Mouse (Mus musculus) hindbrain, embryonic 12.5 days (tissue): Measurements from ENCODE around the gene Zfp593. TPM values are rescaled to one million over a fixed set of nuclear protein-coding genes. Genes with fewer than 3 reads are reported as not detected.
A peak's percentile ranks its signal among the peaks of the same experiment; 100 is the strongest.

Experiments
- ATAC-seq: fragments of 200-750 bp; cut with Nextera tagmentation; 2 replicates; pipeline ENCODE4 v1.8.0; 2017; ENCODE audit warnings: moderate TSS enrichment; ENCODE audit not compliant: low FRiP score
- H3K27ac ChIP-seq: fragments of 300-500 bp; sonication (generic); 2 replicates; pipeline ENCODE4 v1.5.1; 2016; ENCODE audit warnings: mild to moderate bottlenecking
- H3K27me3 ChIP-seq: fragments of 300-500 bp; sonication (generic); 2 replicates; pipeline ENCODE4 v1.6.1; 2016; ENCODE audit warnings: mild to moderate bottlenecking
- H3K36me3 ChIP-seq: fragments of 300-500 bp; sonication (generic); 2 replicates; pipeline ENCODE4 v1.6.1; 2016; ENCODE audit warnings: mild to moderate bottlenecking
- H3K4me1 ChIP-seq: fragments of 300-500 bp; sonication (generic); 2 replicates; pipeline ENCODE4 v1.6.1; 2016
- H3K4me2 ChIP-seq: fragments of 300-500 bp; sonication (generic); replicated peaks from 2 replicates; pipeline ENCODE4 v1.6.1; 2016; ENCODE audit warnings: mild to moderate bottlenecking
- H3K4me3 ChIP-seq: fragments of 300-500 bp; sonication (generic); 2 replicates; pipeline ENCODE4 v1.5.1; 2016; ENCODE audit warnings: mild to moderate bottlenecking
- H3K9ac ChIP-seq: fragments of 300-500 bp; sonication (generic); 2 replicates; pipeline ENCODE4 v1.6.1; 2016; ENCODE audit warnings: mild to moderate bottlenecking, moderate library complexity
- H3K9me3 ChIP-seq: fragments of 300-500 bp; sonication (generic); replicated peaks from 2 replicates; pipeline ENCODE4 v1.6.1; 2016; ENCODE audit warnings: mild to moderate bottlenecking
- WGBS: fragments of 180-500 bp; shearing (Covaris S2); methylation state at CpG from one replicate; pipeline ENCODE4 v1.1.7; 2016; 5-methylcytosine and 5-hydroxymethylcytosine counted together
- polyA plus RNA-seq: library from polyadenylated mRNA; unstranded; fragments of >200 nt; fragmentation: Nextera tagmentation; extraction: Ambion mirVana; gene quantifications from 2 replicates; pipeline ENCODE4 v1.2.1, GENCODE M21; 2016

Zfp593 gene
- polyA plus RNA-seq, 1 experiment from 2014 or later = 18.3 TPM

DNA sequence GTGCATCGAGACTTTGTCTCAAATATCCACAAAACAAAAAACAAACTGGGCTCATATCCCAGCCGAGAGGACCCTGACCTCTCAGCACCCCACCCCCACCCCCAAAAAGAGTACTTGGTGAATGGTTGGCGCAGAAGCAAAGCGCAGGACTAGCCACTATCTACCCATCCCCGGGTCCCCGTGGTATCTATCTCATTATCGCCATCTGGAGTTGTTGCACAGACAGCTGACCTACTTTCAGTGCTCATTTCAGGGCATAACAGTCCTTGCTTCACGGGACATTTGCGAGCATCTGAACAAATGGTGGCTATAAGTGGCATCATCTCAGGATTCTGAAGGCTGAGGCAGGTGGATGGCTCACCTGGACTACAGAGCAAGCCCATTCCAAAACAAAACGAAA, 6.7 kb downstream of the Zfp593 start:
- WGBS = 17% methylated on average over 10 of the region's 10 CpGs
- H3K27ac ChIP-seq = no peak overlapping the region

DNA sequence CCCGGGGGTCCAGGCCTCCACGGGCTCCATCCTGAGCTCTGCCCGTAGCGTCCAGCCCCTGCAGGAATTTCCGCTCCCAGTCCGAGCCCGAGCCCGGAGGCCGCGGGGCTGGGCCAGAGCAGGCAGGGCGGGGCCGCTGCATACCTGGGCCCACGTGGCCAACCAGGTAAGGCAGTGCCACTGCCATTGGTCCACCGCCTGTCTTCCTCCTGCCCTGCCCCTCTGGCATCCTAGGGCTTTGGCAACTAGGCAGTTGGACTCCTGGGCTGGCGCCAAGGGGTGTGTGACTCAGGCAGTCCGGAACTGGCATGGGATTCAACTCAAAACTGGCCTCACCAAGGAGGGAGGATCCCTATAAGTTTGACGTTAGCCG, 7.1 kb downstream of the Zfp593 start, which contains the start of gene Cnksr1:
Cnksr1 (minus strand) TSS at position 121 of the 373 bp plus-strand sequence.
- peaks cover 6% of the 10 kb centered on the region; the same call in 1 of the 2 replicates for H3K4me1 ChIP-seq
- H3K4me2 ChIP-seq = peak within 1 kb of the TSS; percentile 25
- H3K27me3 ChIP-seq = peaks cover 35% of the 10 kb centered on the region
- 0 out of 2 replicates have a peak, but pooled peaks have one; percentile 26 for ATAC-seq
- no peak within 1 kb of the TSS for H3K9ac ChIP-seq
- 3% methylated on average over 18 of the region's 18 CpGs for WGBS
- no peaks in the 10 kb centered on the region for H3K9me3 ChIP-seq
- no peak within 1 kb of the TSS for H3K27ac ChIP-seq
- no peaks in the 10 kb centered on the region for H3K36me3 ChIP-seq
- H3K4me3 ChIP-seq = peak within 1 kb of the TSS; percentile 8; the same call in 1 of the 2 replicates

More for the DNA sequence above, 6.7 kb downstream of the Zfp593 start:
- H3K27me3 ChIP-seq = peaks cover 35% of the 10 kb centered on the region
- no peaks in the 10 kb centered on the region for H3K9me3 ChIP-seq
- H3K9ac ChIP-seq = no peak overlapping the region
- H3K4me3 ChIP-seq = no peak overlapping the region
- peaks cover 6% of the 10 kb centered on the region; the same call in 1 of the 2 replicates for H3K4me1 ChIP-seq
- no peak for ATAC-seq
- peak overlapping the region; percentile 25; the same call in 1 of the 2 replicates for H3K4me2 ChIP-seq
- no peaks in the 10 kb centered on the region for H3K36me3 ChIP-seq

DNA sequence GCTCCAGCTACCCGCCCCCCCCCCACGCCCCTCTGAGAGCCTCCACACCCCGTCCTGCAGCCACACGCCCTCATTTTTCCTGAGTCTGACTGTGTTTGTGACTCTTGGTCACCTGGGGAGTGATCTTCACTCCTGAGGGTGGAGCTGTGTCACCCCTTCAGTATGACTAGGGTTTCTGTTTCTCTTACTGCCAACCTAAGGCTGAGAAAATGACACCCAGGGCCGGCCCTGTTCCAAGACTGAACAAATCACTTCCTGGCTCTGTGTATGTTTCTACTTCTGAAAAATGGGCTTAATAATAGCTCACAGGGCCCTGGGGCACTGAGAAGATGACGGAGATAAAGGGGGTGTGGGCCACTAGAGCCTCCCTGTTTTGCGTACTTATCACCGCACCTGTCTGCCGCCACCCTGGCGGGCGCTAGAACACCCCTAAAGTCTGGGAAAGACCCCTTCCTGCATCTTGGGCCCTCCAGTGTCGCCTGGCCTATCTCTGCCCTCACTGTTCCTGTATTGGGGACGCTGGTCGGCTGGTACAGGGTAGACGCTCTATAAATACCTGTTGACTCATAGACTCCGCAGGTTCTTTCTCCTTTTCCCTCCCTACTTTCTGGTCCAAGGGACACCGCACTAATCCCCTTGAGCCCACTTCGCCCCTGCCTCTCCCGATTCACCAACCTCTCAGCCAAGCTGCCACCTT, 7.7 kb downstream of the Zfp593 start:
- peak overlapping the region; percentile 8; the same call in 1 of the 2 replicates for H3K4me3 ChIP-seq
- no peak overlapping the region for H3K9ac ChIP-seq
- H3K27me3 ChIP-seq = peaks cover 35% of the 10 kb centered on the region
- no peak for ATAC-seq
- no peaks in the 10 kb centered on the region for H3K9me3 ChIP-seq
- no peak overlapping the region for H3K27ac ChIP-seq
- H3K4me2 ChIP-seq = peak overlapping the region; percentile 25
- no peaks in the 10 kb centered on the region for H3K36me3 ChIP-seq
- 27% methylated on average over 19 of the region's 19 CpGs for WGBS
- peaks cover 7% of the 10 kb centered on the region; the same call in 1 of the 2 replicates for H3K4me1 ChIP-seq

DNA sequence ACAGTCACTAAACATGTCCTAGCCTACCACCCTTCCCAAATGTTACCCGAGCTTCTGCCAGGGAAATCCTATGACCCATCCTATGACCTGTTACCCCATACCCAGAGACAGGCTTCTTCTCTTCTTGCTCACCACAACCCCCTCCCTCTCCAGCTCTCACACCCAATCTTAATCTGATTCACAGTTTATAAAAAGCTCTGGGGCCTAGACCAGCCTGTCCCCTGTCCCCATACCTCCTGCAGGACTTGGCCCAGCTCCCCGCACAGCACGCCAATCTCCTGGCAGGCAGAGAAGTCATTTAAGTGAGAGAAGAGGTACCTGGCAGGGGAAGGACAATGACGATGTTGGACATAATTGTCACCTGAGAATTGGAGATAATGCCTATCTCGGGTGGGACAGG, 10.5 kb downstream of the Zfp593 start:
- no peak for ATAC-seq
- Histone ChIP-seq H3K9me3 (no peaks in the 10 kb centered on the region), H3K9ac (no peak overlapping the region), H3K4me3 (no peak overlapping the region), H3K27ac (no peak overlapping the region), H3K4me1 (peaks cover 9% of the 10 kb centered on the region; the same call in 1 of the 2 replicates), H3K36me3 (no peaks in the 10 kb centered on the region), H3K27me3 (peaks cover 35% of the 10 kb centered on the region), H3K4me2 (no peak overlapping the region)
- WGBS = 81% methylated on average over 5 of the region's 5 CpGs

DNA sequence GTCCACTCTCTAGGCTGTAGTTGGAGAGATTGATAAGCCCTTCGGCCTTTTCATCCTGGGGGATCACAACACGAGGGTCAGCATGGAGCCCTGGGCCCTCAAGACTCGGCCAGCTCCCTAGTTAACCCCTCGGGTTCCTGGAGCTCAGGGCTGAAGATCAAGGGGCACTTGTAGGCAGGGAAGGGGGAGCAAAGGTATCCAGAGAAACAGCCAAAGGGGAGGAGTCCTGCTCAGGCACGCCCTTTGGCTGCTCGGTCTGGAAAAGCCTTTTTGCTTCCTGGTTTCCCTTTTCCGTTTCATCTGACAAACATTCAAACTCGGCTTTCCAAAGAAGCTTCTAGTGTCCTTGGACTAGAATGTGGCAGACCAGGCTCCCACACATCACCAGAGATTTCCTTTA, 15.0 kb downstream of the Zfp593 start:
- no peak for ATAC-seq
- H3K27ac ChIP-seq = no peak overlapping the region
- H3K9ac ChIP-seq = no peak overlapping the region
- peaks cover 3% of the 10 kb centered on the region; the same call in 1 of the 2 replicates for H3K4me1 ChIP-seq
- 47% methylated on average over 8 of the region's 8 CpGs for WGBS
- no peak overlapping the region for H3K4me2 ChIP-seq
- H3K4me3 ChIP-seq = no peak overlapping the region
- H3K27me3 ChIP-seq = peaks cover 3% of the 10 kb centered on the region; the same call in 1 of the 2 replicates
- H3K9me3 ChIP-seq = no peaks in the 10 kb centered on the region
- H3K36me3 ChIP-seq = no peaks in the 10 kb centered on the region

DNA sequence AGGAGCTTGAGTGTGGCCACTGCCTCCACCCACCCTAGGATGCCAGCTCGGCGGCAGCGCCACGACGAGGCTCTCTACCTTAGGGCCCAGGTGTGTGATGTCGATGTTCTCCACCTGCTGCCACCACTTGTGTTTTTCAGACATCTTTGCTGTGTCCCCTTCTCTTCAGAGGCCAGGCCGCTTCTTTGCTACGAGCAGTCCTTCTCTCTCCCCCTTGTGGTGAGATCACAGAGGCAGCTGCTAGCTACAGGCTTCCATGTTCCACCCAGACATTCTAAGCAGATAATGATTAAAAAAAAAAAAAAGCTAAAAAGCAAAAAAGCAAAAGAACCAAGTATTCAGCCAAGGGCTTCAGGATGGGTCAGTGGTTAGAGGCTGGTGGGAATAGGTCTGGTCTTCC, 18.2 kb downstream of the Zfp593 start, which contains the start of gene Catsper4:
Catsper4 (minus strand) TSS at position 190 of the 400 bp plus-strand sequence.
- ATAC-seq = no peak

DNA sequence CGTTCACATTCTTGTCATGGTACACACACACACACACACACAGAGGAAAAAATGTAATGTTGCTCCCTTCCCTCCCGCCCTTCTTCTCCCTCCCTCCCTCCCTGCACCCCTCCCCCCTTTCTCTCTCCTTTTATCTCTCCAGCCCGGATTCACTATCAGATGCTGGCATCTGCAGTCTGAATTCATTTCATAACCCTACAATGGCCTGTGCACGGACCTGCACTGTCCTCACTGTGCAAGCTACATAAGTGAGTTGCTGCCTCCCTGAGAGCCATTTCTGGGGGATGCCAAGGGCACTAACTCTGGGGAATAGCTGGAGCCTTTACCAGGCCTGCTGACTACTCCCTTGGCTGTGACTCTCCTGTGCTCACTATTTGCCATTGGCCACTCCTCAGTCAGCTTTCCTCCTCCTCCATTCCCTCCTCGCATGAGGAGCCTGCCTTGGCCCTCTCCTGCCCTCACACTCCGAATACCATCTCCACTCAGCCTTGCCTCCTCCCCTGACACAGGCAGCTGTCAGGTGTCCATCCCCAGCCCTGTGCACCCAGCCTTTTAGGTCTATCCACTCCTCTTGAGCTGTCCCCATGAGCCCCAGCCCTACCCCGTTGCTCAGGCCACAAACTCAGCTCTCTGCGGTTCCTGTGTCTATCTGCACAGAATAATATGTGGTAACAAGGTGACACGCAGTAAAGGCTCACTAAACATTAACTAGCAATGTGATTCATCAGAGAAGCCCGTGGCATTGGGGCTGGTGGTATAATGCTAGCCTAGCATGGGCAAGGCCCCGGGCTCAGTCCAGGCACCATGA, 22.4 kb downstream of the Zfp593 start:
- no peaks in the 10 kb centered on the region for H3K9me3 ChIP-seq
- 0 out of 2 replicates have a peak, but pooled peaks cover 2% of the 10 kb centered on the region for H3K27me3 ChIP-seq
- no peak overlapping the region for H3K4me2 ChIP-seq
- H3K4me1 ChIP-seq = no peaks in the 10 kb centered on the region
- H3K9ac ChIP-seq = no peak overlapping the region
- WGBS = 59% methylated on average over 11 of the region's 11 CpGs
- no peak overlapping the region for H3K27ac ChIP-seq
- no peak overlapping the region for H3K4me3 ChIP-seq
- ATAC-seq = no peak
- H3K36me3 ChIP-seq = no peaks in the 10 kb centered on the region

More for the DNA sequence above, 18.2 kb downstream of the Zfp593 start, which contains the start of gene Catsper4:
- H3K4me2 ChIP-seq = no peak within 1 kb of the TSS
- 0 out of 2 replicates have a peak, but pooled peaks cover 2% of the 10 kb centered on the region for H3K27me3 ChIP-seq
- WGBS = 66% methylated on average over 8 of the region's 8 CpGs
- H3K4me1 ChIP-seq = no peaks in the 10 kb centered on the region
- no peaks in the 10 kb centered on the region for H3K9me3 ChIP-seq
- H3K27ac ChIP-seq = no peak within 1 kb of the TSS
- H3K36me3 ChIP-seq = no peaks in the 10 kb centered on the region
- H3K9ac ChIP-seq = no peak within 1 kb of the TSS
- H3K4me3 ChIP-seq = no peak within 1 kb of the TSS

DNA sequence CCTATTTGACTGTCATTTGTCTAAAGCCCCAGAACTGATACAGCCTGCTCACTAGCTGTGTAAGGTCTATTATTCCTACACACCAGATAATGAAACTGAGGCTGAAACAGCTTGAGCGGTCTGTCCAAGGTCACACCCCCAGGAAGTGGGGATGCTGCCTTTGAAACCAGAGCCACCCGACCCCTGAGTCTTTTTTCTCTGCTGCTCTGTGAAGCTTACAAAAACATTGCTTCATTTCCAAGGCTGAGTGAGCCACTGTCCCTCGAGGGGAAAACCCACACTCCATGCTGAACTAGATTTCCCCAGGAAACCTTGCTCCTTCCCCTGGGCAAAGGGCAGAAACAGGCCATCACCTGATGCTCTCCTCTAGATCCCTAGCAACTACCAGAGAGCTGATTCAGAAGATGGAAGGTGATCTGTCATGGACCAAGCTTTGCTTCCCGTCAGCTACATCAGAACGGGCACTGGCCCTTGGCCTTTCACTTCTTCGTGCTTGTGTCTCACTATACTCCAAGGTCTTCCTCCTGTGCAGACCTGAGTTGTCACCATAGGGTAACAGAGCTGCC, 38.8 kb downstream of the Zfp593 start:
- no peak overlapping the region for H3K4me2 ChIP-seq
- WGBS = 63% methylated on average over 6 of the region's 6 CpGs
- ATAC-seq = no peak

DNA sequence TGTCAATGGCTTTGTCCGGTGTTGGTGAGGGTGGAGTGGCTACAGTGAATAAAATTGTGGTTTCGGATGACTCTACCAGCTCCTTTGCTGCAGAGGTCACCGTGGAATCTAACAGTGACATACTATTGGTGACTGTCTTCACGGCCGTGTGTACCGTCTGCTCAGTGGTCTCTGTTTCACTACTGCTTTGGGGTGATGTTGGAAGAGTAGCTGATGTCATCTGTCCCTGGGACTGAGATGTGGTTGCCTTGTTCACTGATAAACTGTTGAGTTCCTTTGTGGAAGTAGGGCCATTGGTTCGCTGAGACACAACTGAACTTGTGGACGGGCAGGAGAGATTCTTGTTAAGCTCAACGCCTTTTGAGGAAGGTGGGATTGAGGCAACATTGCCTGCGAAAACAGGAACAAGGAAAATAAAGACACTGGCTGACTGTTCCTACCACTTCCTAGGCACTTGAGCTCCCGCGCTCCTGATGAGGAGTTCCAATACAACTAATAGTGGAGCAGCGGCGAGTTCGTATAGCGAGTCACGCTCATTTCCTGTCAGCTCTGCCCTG, 42.0 kb downstream of the Zfp593 start:
- WGBS = 87% methylated on average over 17 of the region's 17 CpGs
- Histone ChIP-seq H3K36me3 (no peaks in the 10 kb centered on the region), H3K9ac (no peak overlapping the region), H3K27me3 (no peaks in the 10 kb centered on the region), H3K4me3 (no peak overlapping the region), H3K9me3 (no peaks in the 10 kb centered on the region), H3K27ac (no peak overlapping the region), H3K4me2 (no peak overlapping the region), H3K4me1 (no peaks in the 10 kb centered on the region)
- ATAC-seq = no peak

More for the DNA sequence above, 38.8 kb downstream of the Zfp593 start:
- Histone ChIP-seq H3K27me3 (no peaks in the 10 kb centered on the region), H3K4me3 (no peak overlapping the region), H3K36me3 (no peaks in the 10 kb centered on the region), H3K4me1 (no peaks in the 10 kb centered on the region), H3K27ac (no peak overlapping the region), H3K9me3 (no peaks in the 10 kb centered on the region), H3K9ac (no peak overlapping the region)

DNA sequence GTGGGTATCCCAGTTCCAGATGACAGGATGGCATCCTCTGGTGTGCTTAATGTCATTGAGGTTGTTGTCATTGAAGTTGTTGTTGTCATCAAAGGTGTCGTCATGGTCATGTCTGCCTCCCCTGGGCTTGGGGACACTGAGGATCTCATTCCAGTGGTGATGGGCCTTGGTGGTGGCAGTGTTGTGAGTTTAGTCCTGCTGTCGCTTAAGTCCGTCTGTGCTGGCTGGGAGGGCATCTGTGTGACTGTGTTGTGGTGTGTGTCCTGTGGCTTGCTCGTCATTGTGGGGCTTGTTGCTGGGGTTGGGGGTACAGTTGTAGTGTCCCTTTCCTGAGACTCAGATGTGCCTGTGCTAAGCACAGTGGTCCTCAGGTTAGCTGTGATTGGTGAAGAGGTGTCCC, 42.5 kb downstream of the Zfp593 start, which contains the start of gene Gm7534:
Gm7534 (minus strand) TSS at position 101 of the 400 bp plus-strand sequence.
- H3K4me1 ChIP-seq = no peaks in the 10 kb centered on the region
- no peak for ATAC-seq
- 88% methylated on average over 4 of the region's 4 CpGs for WGBS
- H3K36me3 ChIP-seq = no peaks in the 10 kb centered on the region
- H3K4me2 ChIP-seq = no peak within 1 kb of the TSS
- H3K4me3 ChIP-seq = no peak within 1 kb of the TSS
- H3K27ac ChIP-seq = no peak within 1 kb of the TSS
- no peak within 1 kb of the TSS for H3K9ac ChIP-seq
- no peaks in the 10 kb centered on the region for H3K27me3 ChIP-seq
- no peaks in the 10 kb centered on the region for H3K9me3 ChIP-seq

DNA sequence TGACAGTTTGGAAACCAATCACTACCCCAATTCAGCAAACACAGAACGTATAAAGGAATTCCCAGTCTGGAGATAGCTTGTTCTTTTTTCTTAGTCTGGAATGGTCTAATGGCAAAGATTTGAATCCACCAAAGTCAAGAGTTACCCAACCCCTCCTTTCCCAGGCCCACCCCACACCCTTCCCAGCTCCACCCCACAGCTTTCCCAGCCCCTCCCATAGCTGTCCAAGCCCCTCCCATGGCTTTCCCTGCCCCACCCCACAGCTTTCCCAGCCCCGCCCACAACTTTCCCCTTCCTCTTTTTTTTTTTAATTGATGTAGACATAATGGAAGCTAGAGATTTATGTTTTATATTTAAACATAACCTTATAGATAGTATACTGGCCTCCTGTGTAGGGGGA, 46.0 kb downstream of the Zfp593 start:
- no peaks in the 10 kb centered on the region for H3K4me1 ChIP-seq
- 79% methylated on average over 2 of the region's 2 CpGs for WGBS
- no peaks in the 10 kb centered on the region for H3K36me3 ChIP-seq
- H3K27me3 ChIP-seq = no peaks in the 10 kb centered on the region
- no peak for ATAC-seq
- no peak overlapping the region for H3K4me3 ChIP-seq
- no peak overlapping the region for H3K4me2 ChIP-seq
- H3K27ac ChIP-seq = no peak overlapping the region
- no peaks in the 10 kb centered on the region for H3K9me3 ChIP-seq
- no peak overlapping the region for H3K9ac ChIP-seq
